ENCODE assay signal across 8 mouse cellular contexts in the genomic region with DNA sequence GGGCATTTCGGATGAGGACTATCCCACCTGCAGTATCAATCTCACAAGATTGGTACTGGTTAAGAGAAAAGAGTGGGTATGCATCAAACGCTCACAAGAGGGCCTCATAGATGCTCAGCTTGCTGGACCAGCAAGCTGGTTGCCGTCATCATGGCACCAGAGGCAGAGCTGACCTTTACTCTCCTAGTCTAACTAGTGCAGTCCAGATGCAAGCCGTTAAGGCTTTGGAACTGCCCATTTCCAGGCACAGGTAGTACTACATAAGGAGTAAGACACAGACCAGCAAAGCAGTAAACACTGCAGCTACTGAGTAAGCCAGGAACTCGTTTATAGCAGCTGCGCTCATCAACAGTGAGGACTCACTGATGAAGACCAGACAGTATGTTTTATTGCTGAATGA.
DNase-seq lines count a peak whose midpoint lies in the region; ATAC-seq lines count a peak whose summit lies in the region.

No protein-coding gene starts in this region.

- WGBS in midbrain, embryonic 10.5 days, result 73% methylated on average over 6 of the region's 6 CpGs
- WGBS in midbrain, embryonic 15.5 days, result 71% methylated on average over 6 of the region's 6 CpGs
- WGBS in intestine, embryonic 16.5 days, result 41% methylated on average over 6 of the region's 6 CpGs

- H3K27ac ChIP-seq in midbrain, embryonic 10.5 days (replicated peaks), result peak overlapping the region; percentile 81
- no peak overlapping the region for H3K27ac ChIP-seq in midbrain, embryonic 15.5 days
- H3K27ac ChIP-seq in intestine, embryonic 16.5 days (ENCODE audit: low read length), result no peak overlapping the region

- DNase-seq in midbrain, embryonic 10.5 days (ENCODE audit: low spot score), result no peak
- DNase-seq in embryo, embryonic 11 days, result peak; percentile 56
- no peak for DNase-seq in testis, postnatal 10 days (ENCODE audit: low spot score)
- DNase-seq in layer of hippocampus, adult 8-10 months (ENCODE audit: low spot score in 2 of 2), result no peak

- ATAC-seq in midbrain, embryonic 15.5 days (replicated peaks), result no peak
- ATAC-seq in intestine, embryonic 16.5 days, result peak; percentile 75
- 0 out of 2 replicates have a peak, but pooled peaks have one; percentile 18 for ATAC-seq in megakaryocyte, adult 5-6 weeks (ENCODE audit: poor library complexity, severe bottlenecking)
- no peak for ATAC-seq in erythroid progenitor cell, adult 5-6 weeks (replicated peaks; ENCODE audit: low FRiP score, poor library complexity, severe bottlenecking)

- no peaks in the 10 kb centered on the region for H3K27me3 ChIP-seq in midbrain, embryonic 10.5 days (ENCODE audit: low read depth, poor library complexity, severe bottlenecking)
- H3K27me3 ChIP-seq in midbrain, embryonic 15.5 days (replicated peaks), result no peaks in the 10 kb centered on the region
- no peaks in the 10 kb centered on the region for H3K27me3 ChIP-seq in intestine, embryonic 16.5 days (replicated peaks; ENCODE audit: control insufficient read depth, insufficient read depth, low read length)

- no peak overlapping the region for H3K4me3 ChIP-seq in midbrain, embryonic 10.5 days
- H3K4me3 ChIP-seq in midbrain, embryonic 15.5 days, result no peak overlapping the region
- no peak overlapping the region for H3K4me3 ChIP-seq in intestine, embryonic 16.5 days (ENCODE audit: low read length)

- H3K9ac ChIP-seq in midbrain, embryonic 15.5 days, result no peak overlapping the region
- H3K9ac ChIP-seq in intestine, embryonic 16.5 days (ENCODE audit: low read depth, low read length), result no peak overlapping the region

- no peaks in the 10 kb centered on the region for H3K36me3 ChIP-seq in midbrain, embryonic 10.5 days
- H3K36me3 ChIP-seq in midbrain, embryonic 15.5 days (replicated peaks), result no peaks in the 10 kb centered on the region
- no peaks in the 10 kb centered on the region for H3K36me3 ChIP-seq in intestine, embryonic 16.5 days (ENCODE audit: control insufficient read depth, insufficient read depth, low read length)

- H3K4me1 ChIP-seq in midbrain, embryonic 10.5 days, result peaks cover 33% of the 10 kb centered on the region
- 0 out of 2 replicates have a peak, but pooled peaks cover 2% of the 10 kb centered on the region for H3K4me1 ChIP-seq in midbrain, embryonic 15.5 days
- H3K4me1 ChIP-seq in intestine, embryonic 16.5 days (ENCODE audit: control insufficient read depth, insufficient read depth, low read length), result peaks cover 17% of the 10 kb centered on the region

- H3K4me2 ChIP-seq in midbrain, embryonic 15.5 days, result no peak overlapping the region
- H3K4me2 ChIP-seq in intestine, embryonic 16.5 days (ENCODE audit: low read depth, low read length), result no peak overlapping the region

- no peaks in the 10 kb centered on the region for H3K9me3 ChIP-seq in midbrain, embryonic 10.5 days (replicated peaks)
- H3K9me3 ChIP-seq in midbrain, embryonic 15.5 days, result no peaks in the 10 kb centered on the region
- H3K9me3 ChIP-seq in intestine, embryonic 16.5 days (ENCODE audit: control insufficient read depth, low read length), result no peaks in the 10 kb centered on the region

Comparison
In these comparisons a context has a peak if more than half of its experiments do, and no peak if none do; other contexts are left out.
1. ATAC-seq: peak in intestine, embryonic 16.5 days (single experiment) and megakaryocyte, adult 5-6 weeks (single experiment); none in midbrain, embryonic 15.5 days (single experiment) and erythroid progenitor cell, adult 5-6 weeks (single experiment).